Mouse (Mus musculus): ENCODE data around the gene Dnpep. TPM values are rescaled to one million over a fixed set of nuclear protein-coding genes. Genes with fewer than 3 reads are reported as not detected.

The Dnpep gene
- polyA plus RNA-seq (2012; rRNA removed): 104 and 129 TPM in 2 replicates

DNA sequence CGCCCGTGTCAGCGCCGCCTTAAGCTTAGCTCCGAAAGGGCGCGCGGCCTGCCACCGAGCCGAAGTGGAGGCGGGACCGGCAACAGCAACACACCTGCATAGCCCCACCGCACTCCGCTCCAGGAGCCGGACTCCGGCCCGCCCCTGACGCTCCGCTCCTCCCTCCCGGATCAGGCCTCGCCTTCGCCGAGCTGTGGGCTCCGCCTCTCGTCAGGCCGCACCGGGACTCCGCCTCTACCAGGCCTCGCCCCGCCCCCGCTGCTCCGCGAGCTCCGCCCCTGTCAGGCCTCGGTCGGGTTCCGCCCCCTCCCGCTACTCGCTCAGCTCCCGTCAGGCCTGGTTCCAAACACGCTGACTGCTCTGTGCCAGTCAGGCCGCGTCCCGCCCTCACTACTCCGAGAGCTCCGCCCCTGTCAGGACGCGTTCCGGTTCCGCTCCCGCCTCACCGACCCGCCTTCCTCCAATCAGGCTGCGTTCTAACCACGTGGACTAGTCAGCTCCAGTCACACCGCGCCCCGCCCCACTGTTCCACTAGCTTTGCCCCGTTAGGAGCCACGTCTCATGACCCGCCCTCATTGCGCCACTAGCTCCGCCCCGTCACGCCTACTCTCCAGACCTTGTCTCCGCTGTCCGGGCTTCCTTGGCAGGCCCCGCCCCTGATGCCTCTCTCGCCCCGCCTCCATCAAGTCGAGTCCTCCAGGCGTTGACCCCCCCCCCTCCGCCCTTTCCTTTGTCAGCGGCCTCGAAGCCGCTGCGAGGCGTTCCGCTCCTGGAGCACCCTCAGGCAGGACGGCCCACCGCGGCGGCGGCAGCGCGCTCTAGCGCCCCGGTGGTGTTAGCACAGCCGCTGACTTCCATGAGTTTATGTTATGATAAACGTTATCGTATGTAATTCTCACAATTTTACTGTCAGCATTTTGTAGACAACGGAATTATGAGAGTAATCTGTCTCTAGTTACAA is at the start of gene Dnpep:
Gene Dnpep, minus strand, starts transcription at position 750 of the 961 bp plus-strand sequence.
- Histone ChIP-seq H3K4me3 (replicated peaks; ENCODE audit: extremely low read depth, low read depth, low read length) (peak within 1 kb of the TSS; percentile 71), H3K4me1 (ENCODE audit: control insufficient read depth, insufficient read depth, low read length) (peaks cover 3% of the 10 kb centered on the region; the same call in 1 of the 2 replicates)
- TF ChIP-seq POLR2A (IDR thresholded peaks at IDR 0.05; ENCODE audit: borderline replicate concordance, extremely low read depth, low read depth, low read length): 0 out of 2 replicates have a peak, but pooled peaks have one; percentile 70
- peak; percentile 50; the same call in 1 of the 2 replicates for TF ChIP-seq CTCF (IDR thresholded peaks at IDR 0.05; ENCODE audit: insufficient read depth, low read length)
- 1% methylated on average over 91 of the region's 92 CpGs for WGBS
- DNase-seq: peak; percentile 100

DNA sequence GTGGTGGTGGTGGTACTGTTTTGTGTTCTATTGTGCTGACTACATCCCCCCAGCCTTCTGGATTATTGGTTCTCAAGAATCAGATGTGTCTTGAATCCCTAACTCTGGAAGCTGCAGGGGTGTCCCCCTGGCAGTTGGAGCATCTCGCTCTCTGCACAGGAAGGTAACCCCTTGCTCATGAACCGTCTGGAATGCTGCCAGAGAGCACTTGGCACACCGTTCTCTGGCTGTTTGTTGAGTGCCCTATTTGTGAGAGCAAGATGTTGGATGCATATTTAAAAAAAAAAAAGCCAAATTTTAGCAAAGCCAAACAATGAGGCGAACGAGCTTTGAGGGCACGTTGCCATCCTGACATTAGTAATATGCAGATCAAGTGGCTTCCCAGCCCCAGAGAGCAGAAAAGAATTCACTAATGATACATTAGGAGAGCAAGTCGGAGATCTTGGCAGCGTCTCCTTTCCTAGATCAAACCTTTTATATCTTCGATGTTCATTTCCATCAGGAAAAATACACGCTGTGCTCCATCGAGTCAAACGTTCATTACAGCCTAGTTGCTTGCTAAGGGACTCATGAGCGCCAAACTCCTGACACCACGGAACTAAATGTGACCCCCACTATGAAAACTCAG is 47.8 kb upstream of the Dnpep start:
- H3K4me1 ChIP-seq (ENCODE audit: control insufficient read depth, insufficient read depth, low read length): no peaks in the 10 kb centered on the region
- no peak for DNase-seq
- TF ChIP-seq CTCF (IDR thresholded peaks at IDR 0.05; ENCODE audit: insufficient read depth, low read length) (no peak), POLR2A (IDR thresholded peaks at IDR 0.05; ENCODE audit: borderline replicate concordance, extremely low read depth, low read depth, low read length) (no peak)
- H3K4me3 ChIP-seq (replicated peaks; ENCODE audit: extremely low read depth, low read depth, low read length): no peak overlapping the region
- WGBS: 65% methylated on average over 14 of the region's 14 CpGs

DNA sequence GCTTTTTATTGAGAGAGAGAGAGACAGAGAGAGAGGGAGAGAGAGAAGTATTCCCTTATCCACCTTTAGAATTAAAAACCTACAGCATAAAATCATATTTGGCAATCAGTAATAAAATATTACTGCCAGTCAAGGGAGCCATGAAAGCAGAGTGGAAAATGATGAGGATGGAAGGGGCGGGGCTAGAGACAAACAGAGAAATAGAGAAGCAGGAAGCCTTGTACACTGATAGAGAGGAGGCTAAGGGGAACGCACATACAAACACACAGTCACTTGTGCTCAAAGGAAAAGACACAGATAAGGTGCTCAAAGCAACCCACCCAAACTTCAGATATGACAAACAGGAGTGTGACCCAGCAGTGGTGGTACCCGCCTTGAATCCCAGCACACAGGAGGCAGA is 46.1 kb upstream of the Dnpep start:
- Histone ChIP-seq H3K4me3 (replicated peaks; ENCODE audit: extremely low read depth, low read depth, low read length) (no peak overlapping the region), H3K4me1 (ENCODE audit: control insufficient read depth, insufficient read depth, low read length) (0 out of 2 replicates have a peak, but pooled peaks cover 2% of the 10 kb centered on the region)
- TF ChIP-seq CTCF (IDR thresholded peaks at IDR 0.05; ENCODE audit: insufficient read depth, low read length) (no peak), POLR2A (IDR thresholded peaks at IDR 0.05; ENCODE audit: borderline replicate concordance, extremely low read depth, low read depth, low read length) (no peak)
- no peak for DNase-seq
- WGBS: 74% methylated on average over 3 of the region's 3 CpGs

DNA sequence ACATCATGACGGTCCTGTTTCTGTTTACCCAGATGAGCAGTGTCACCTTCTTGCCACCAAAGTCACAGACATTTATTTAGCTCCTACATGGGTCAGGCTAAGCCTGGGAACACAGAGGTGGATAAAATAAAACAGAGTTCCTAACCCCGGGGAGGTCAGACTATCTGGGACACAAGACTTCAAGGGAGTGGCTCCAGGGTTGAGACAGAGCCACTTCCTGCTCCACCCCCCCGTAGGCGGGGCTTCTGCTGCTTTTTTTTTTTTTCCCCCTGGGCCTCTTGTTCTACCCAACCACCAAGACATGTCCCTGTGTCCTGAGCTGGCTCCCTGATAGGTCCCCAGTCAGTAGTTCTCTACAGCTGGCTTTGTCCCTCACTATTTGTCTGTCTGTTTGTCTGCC is 44.0 kb upstream of the Dnpep start:
- 22% methylated on average over 4 of the region's 4 CpGs for WGBS
- TF ChIP-seq POLR2A (IDR thresholded peaks at IDR 0.05; ENCODE audit: borderline replicate concordance, extremely low read depth, low read depth, low read length): no peak
- Histone ChIP-seq H3K4me3 (replicated peaks; ENCODE audit: extremely low read depth, low read depth, low read length) (no peak overlapping the region), H3K4me1 (ENCODE audit: control insufficient read depth, insufficient read depth, low read length) (0 out of 2 replicates have a peak, but pooled peaks cover 2% of the 10 kb centered on the region)
- no peak for DNase-seq

DNA sequence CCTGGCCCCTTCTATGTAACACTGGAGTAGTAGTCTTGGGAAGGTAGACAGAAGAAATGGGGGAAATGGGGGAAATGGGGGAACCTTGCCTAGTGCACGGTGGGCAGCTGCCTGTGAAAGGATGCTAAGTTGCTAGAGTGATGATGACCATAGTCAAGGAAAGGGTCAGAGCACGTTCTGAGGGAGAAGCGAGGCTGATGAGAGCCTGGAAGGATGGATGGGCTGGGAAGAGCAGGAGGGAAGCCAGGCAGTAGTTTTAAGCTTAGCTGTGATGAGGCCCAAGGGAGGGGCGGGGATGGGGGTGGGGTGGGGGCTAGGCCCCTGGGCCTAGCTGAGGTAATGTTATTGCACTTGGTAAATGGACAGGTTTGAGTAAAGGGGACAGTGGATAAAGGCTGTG is 43.3 kb upstream of the Dnpep start:
- peak overlapping the region; percentile 17 for H3K4me3 ChIP-seq (replicated peaks; ENCODE audit: extremely low read depth, low read depth, low read length)
- 48% methylated on average over 4 of the region's 4 CpGs for WGBS
- TF ChIP-seq CTCF (IDR thresholded peaks at IDR 0.05; ENCODE audit: insufficient read depth, low read length) (no peak), POLR2A (IDR thresholded peaks at IDR 0.05; ENCODE audit: borderline replicate concordance, extremely low read depth, low read depth, low read length) (no peak)
- DNase-seq: no peak
- H3K4me1 ChIP-seq (ENCODE audit: control insufficient read depth, insufficient read depth, low read length): 0 out of 2 replicates have a peak, but pooled peaks cover 2% of the 10 kb centered on the region

DNA sequence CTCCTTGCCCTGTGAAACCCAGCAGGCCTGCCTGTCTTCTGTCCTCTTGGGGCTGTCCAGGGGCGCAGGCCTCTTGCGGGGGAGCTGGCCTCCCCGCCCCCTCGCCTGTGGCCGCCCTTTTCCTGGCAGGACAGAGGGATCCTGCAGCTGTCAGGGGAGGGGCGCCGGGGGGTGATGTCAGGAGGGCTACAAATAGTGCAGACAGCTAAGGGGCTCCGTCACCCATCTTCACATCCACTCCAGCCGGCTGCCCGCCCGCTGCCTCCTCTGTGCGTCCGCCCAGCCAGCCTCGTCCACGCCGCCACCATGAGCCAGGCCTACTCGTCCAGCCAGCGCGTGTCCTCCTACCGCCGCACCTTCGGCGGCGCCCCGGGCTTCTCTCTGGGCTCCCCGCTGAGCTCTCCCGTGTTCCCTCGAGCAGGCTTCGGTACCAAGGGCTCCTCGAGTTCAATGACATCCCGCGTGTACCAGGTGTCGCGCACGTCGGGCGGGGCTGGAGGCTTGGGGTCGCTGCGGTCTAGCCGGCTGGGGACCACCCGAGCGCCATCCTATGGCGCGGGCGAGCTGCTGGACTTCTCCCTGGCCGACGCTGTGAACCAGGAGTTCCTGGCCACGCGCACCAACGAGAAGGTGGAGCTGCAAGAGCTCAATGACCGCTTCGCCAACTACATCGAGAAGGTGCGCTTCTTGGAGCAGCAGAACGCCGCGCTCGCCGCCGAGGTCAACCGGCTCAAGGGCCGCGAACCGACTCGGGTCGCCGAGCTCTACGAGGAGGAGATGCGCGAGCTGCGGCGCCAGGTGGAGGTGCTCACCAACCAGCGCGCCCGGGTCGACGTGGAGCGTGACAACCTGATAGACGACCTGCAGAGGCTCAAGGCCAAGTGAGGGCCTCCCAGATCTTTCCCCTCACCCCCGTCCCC is 42.6 kb upstream of the Dnpep start, which contains the start of gene Des:
Gene Des, plus strand, starts transcription at position 218 of the 920 bp plus-strand sequence.
- TF ChIP-seq POLR2A (IDR thresholded peaks at IDR 0.05; ENCODE audit: borderline replicate concordance, extremely low read depth, low read depth, low read length): peak; percentile 75
- no peak for TF ChIP-seq CTCF (IDR thresholded peaks at IDR 0.05; ENCODE audit: insufficient read depth, low read length)
- 5% methylated on average over 80 of the region's 80 CpGs for WGBS
- H3K4me1 ChIP-seq (ENCODE audit: control insufficient read depth, insufficient read depth, low read length): 0 out of 2 replicates have a peak, but pooled peaks cover 2% of the 10 kb centered on the region
- no peak for DNase-seq
- peak within 1 kb of the TSS; percentile 54 for H3K4me3 ChIP-seq (replicated peaks; ENCODE audit: extremely low read depth, low read depth, low read length)

DNA sequence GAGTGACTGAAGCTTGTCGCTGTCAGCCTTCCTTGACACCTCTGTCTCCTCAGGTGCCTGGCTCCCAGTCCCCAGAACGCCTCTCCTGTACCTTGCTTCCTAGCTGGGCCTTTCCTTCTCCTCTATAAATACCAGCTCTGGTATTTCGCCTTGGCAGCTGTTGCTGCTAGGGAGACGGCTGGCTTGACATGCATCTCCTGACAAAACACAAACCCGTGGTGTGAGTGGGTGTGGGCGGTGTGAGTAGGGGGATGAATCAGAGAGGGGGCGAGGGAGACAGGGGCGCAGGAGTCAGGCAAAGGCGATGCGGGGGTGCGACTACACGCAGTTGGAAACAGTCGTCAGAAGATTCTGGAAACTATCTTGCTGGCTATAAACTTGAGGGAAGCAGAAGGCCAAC is 41.6 kb upstream of the Dnpep start:
- 0 out of 2 replicates have a peak, but pooled peaks cover 2% of the 10 kb centered on the region for H3K4me1 ChIP-seq (ENCODE audit: control insufficient read depth, insufficient read depth, low read length)
- TF ChIP-seq CTCF (IDR thresholded peaks at IDR 0.05; ENCODE audit: insufficient read depth, low read length) (no peak), POLR2A (IDR thresholded peaks at IDR 0.05; ENCODE audit: borderline replicate concordance, extremely low read depth, low read depth, low read length) (no peak)
- H3K4me3 ChIP-seq (replicated peaks; ENCODE audit: extremely low read depth, low read depth, low read length): no peak overlapping the region
- 60% methylated on average over 13 of the region's 13 CpGs for WGBS
- DNase-seq: no peak

DNA sequence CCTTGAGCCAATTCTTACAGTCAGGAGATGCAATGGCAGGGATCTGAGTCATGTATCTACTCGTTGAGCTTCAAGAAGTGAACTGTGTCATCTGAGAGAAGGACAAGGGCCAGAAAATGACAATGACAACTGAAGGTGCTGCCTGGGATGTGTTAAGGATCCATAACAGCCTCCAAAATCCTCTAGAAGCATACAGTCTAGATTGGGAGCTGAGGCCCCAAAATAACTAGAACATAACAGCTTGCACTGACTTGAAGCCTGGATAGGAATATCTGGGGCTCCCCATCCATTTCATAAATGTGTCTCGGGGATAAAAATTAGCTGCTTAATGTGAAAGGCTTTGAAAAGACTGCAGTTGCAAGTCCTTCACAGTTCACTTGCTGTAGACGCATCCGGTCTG is 40.2 kb upstream of the Dnpep start:
- Histone ChIP-seq H3K4me3 (replicated peaks; ENCODE audit: extremely low read depth, low read depth, low read length) (no peak overlapping the region), H3K4me1 (ENCODE audit: control insufficient read depth, insufficient read depth, low read length) (0 out of 2 replicates have a peak, but pooled peaks cover 2% of the 10 kb centered on the region)
- no peak for DNase-seq
- TF ChIP-seq POLR2A (IDR thresholded peaks at IDR 0.05; ENCODE audit: borderline replicate concordance, extremely low read depth, low read depth, low read length) (no peak), CTCF (IDR thresholded peaks at IDR 0.05; ENCODE audit: insufficient read depth, low read length) (no peak)
- 76% methylated on average over 4 of the region's 4 CpGs for WGBS

All from lung, adult 2 months (tissue).